Mouse (Mus musculus) kidney, postnatal 0 days (tissue): ENCODE measurements around the gene Atp5d. TPM values are rescaled to one million over a fixed set of nuclear protein-coding genes. Genes with fewer than 3 reads are reported as not detected.

Source experiments
- ATAC-seq: fragments of 200-750 bp; cut with Nextera tagmentation; replicated peaks from 2 replicates; pipeline ENCODE4 v1.8.0; 2017; ENCODE audit warnings: low read depth, moderate number of reproducible peaks, moderate TSS enrichment, moderate library complexity; ENCODE audit not compliant: low FRiP score
- DNase-seq: peaks from one replicate; pipeline ENCODE4 v3.0.0-alpha.2; 2016; ENCODE audit warnings: low spot score
- H3K27ac ChIP-seq: fragments of 300-500 bp; sonication (generic); 2 replicates; pipeline ENCODE4 v1.5.1; 2014; ENCODE audit warnings: mild to moderate bottlenecking
- H3K27me3 ChIP-seq: fragments of 300-500 bp; sonication (generic); 2 replicates; pipeline ENCODE4 v1.6.1; 2014; ENCODE audit warnings: low read length, mixed read lengths; ENCODE audit not compliant: insufficient read depth
- H3K36me3 ChIP-seq: fragments of 300-500 bp; sonication (generic); 2 replicates; pipeline ENCODE4 v1.6.1; 2014; ENCODE audit warnings: low read length, mixed read lengths; ENCODE audit not compliant: insufficient read depth
- H3K4me1 ChIP-seq: fragments of 300-500 bp; sonication (generic); replicated peaks from 2 replicates; pipeline ENCODE4 v1.6.1; 2014; ENCODE audit warnings: antibody characterized with exemption, low read length, mixed read lengths; ENCODE audit not compliant: insufficient read depth
- H3K4me2 ChIP-seq: fragments of 300-500 bp; sonication (generic); 2 replicates; pipeline ENCODE4 v1.6.1; 2014; ENCODE audit warnings: mild to moderate bottlenecking, low read length, moderate library complexity, mixed read lengths
- H3K4me3 ChIP-seq: fragments of 300-500 bp; sonication (generic); replicated peaks from 2 replicates; pipeline ENCODE4 v1.5.1; 2014; ENCODE audit warnings: low read depth, low read length
- H3K9ac ChIP-seq: fragments of 300-500 bp; sonication (generic); 2 replicates; pipeline ENCODE4 v1.6.1; 2014; ENCODE audit warnings: low read depth, low read length
- H3K9me3 ChIP-seq: fragments of 300-500 bp; sonication (generic); replicated peaks from 2 replicates; pipeline ENCODE4 v1.6.1; 2016; ENCODE audit warnings: low read length, inconsistent platforms, mixed read lengths
- CTCF ChIP-seq: IDR thresholded peaks from 2 replicates; pipeline ENCODE4 v1.5.1; 2016; ENCODE audit warnings: antibody characterized with exemption, low read depth, mild to moderate bottlenecking, moderate library complexity
- WGBS: fragments of 180-500 bp; shearing (Covaris S2); extraction: QIAGEN DNeasy Blood & Tissue Kit; methylation state at CpG from one replicate; pipeline ENCODE4 v1.1.7; 2014; 5-methylcytosine and 5-hydroxymethylcytosine counted together
- polyA plus RNA-seq: library from polyadenylated mRNA; unstranded; fragments of >200 nt; fragmentation: Nextera tagmentation; extraction: Ambion mirVana; gene quantifications from 2 replicates; pipeline ENCODE4 v1.2.1, GENCODE M21; 2015

The Atp5d gene
- polyA plus RNA-seq, 1 experiment from 2014 or later, result 936 TPM

- Histone ChIP-seq H3K9me3 (no peaks in the 10 kb centered on the region), H3K27ac (peak overlapping the region; percentile 85), H3K4me3 (peak overlapping the region; percentile 63), H3K4me1 (peaks cover 25% of the 10 kb centered on the region), H3K4me2 (peak overlapping the region; percentile 80), H3K27me3 (no peaks in the 10 kb centered on the region), H3K9ac (peak overlapping the region; percentile 87), H3K36me3 (peaks cover 24% of the 10 kb centered on the region)
- 0 out of 2 replicates have a peak, but pooled peaks have one; percentile 1 for TF ChIP-seq CTCF
- ATAC-seq (peak; percentile 82), DNase-seq (peak; percentile 100)
- under 1% methylated on average over 43 of the region's 43 CpGs for WGBS
These were observed 3.5 kb downstream of the Atp5d start for GRCm38 (mm10) chr10:80141786-80142529.

GRCm38 (mm10) chr10:80142530-80142925 lies 4.1 kb downstream of the Atp5d start:
- Histone ChIP-seq H3K4me3 (peak overlapping the region; percentile 63), H3K4me1 (peaks cover 26% of the 10 kb centered on the region), H3K9me3 (no peaks in the 10 kb centered on the region), H3K27ac (peak overlapping the region; percentile 85), H3K27me3 (no peaks in the 10 kb centered on the region), H3K36me3 (peaks cover 24% of the 10 kb centered on the region), H3K9ac (peak overlapping the region; percentile 87), H3K4me2 (peak overlapping the region; percentile 80)
- 0% methylated on average over 15 of the region's 15 CpGs for WGBS
- DNase-seq (no peak), ATAC-seq (peak; percentile 1)
- TF ChIP-seq CTCF, result no peak

- H3K4me2 ChIP-seq, result no peak overlapping the region
- ATAC-seq, result no peak
These were observed 5.2 kb downstream of the Atp5d start for GRCm38 (mm10) chr10:80143664-80144063.

GRCm38 (mm10) chr10:80144159-80144558 lies 5.7 kb downstream of the Atp5d start:
- no peak overlapping the region for H3K4me2 ChIP-seq
- H3K4me1 ChIP-seq, result peaks cover 19% of the 10 kb centered on the region
- no peaks in the 10 kb centered on the region for H3K27me3 ChIP-seq
- H3K9ac ChIP-seq, result no peak overlapping the region
- no peaks in the 10 kb centered on the region for H3K9me3 ChIP-seq
- DNase-seq, result no peak
- H3K36me3 ChIP-seq, result peaks cover 24% of the 10 kb centered on the region
- no peak overlapping the region for H3K4me3 ChIP-seq
- H3K27ac ChIP-seq, result no peak overlapping the region
- WGBS, result 91% methylated on average over 12 of the region's 12 CpGs
- TF ChIP-seq CTCF, result no peak
- no peak for ATAC-seq

More at GRCm38 (mm10) chr10:80143664-80144063, 5.2 kb downstream of the Atp5d start:
- Histone ChIP-seq H3K9me3 (no peaks in the 10 kb centered on the region), H3K4me1 (peaks cover 21% of the 10 kb centered on the region), H3K27ac (no peak overlapping the region), H3K9ac (no peak overlapping the region), H3K36me3 (peaks cover 24% of the 10 kb centered on the region), H3K27me3 (no peaks in the 10 kb centered on the region), H3K4me3 (no peak overlapping the region)
- no peak for DNase-seq
- 96% methylated on average over 7 of the region's 7 CpGs for WGBS
- no peak for TF ChIP-seq CTCF

- 72% methylated on average over 20 of the region's 20 CpGs for WGBS
- Histone ChIP-seq H3K27me3 (no peaks in the 10 kb centered on the region), H3K4me2 (no peak overlapping the region), H3K4me1 (peaks cover 16% of the 10 kb centered on the region), H3K9ac (no peak overlapping the region), H3K9me3 (no peaks in the 10 kb centered on the region), H3K27ac (peak overlapping the region; percentile 100; the same call in 1 of the 2 replicates), H3K4me3 (no peak overlapping the region), H3K36me3 (peaks cover 28% of the 10 kb centered on the region)
- peak; percentile 91 for TF ChIP-seq CTCF
- DNase-seq (peak; percentile 77), ATAC-seq (no peak)
These were observed 6.7 kb downstream of the Atp5d start for GRCm38 (mm10) chr10:80144864-80145838.

GRCm38 (mm10) chr10:80145896-80146295 lies 7.5 kb downstream of the Atp5d start:
- Histone ChIP-seq H3K27me3 (no peaks in the 10 kb centered on the region), H3K4me3 (no peak overlapping the region), H3K4me2 (no peak overlapping the region), H3K4me1 (peaks cover 16% of the 10 kb centered on the region), H3K27ac (peak overlapping the region; percentile 100), H3K9ac (no peak overlapping the region), H3K36me3 (peaks cover 28% of the 10 kb centered on the region), H3K9me3 (no peaks in the 10 kb centered on the region)
- no peak for ATAC-seq
- no peak for TF ChIP-seq CTCF
- 84% methylated on average over 6 of the region's 6 CpGs for WGBS
- DNase-seq, result no peak
